Mouse (Mus musculus) lung, embryonic 15.5 days (tissue): ENCODE data around the gene Slc15a5. TPM values are rescaled to one million over a fixed set of nuclear protein-coding genes. Genes with fewer than 3 reads are reported as not detected.
"Not testable (repeated sequence)": the region's sequence is repeated elsewhere in the genome, so short reads cannot be mapped to it uniquely, and the experiment has no call there.

Experiments
- ATAC-seq: fragments of 200-750 bp; cut with Nextera tagmentation; 2 replicates; pipeline ENCODE4 v1.8.0; 2017; ENCODE audit warnings: moderate number of reproducible peaks, borderline replicate concordance; ENCODE audit not compliant: low FRiP score, low TSS enrichment; ENCODE audit errors: extremely low read depth
- H3K27ac ChIP-seq: fragments of 300-500 bp; sonication (generic); 2 replicates; pipeline ENCODE4 v1.5.1; 2015; ENCODE audit warnings: moderate library complexity, mild to moderate bottlenecking, inconsistent platforms
- H3K27me3 ChIP-seq: fragments of 300-500 bp; sonication (generic); 2 replicates; pipeline ENCODE4 v1.6.1; 2015; ENCODE audit warnings: inconsistent platforms
- H3K36me3 ChIP-seq: fragments of 300-500 bp; sonication (generic); 2 replicates; pipeline ENCODE4 v1.6.1; 2015; ENCODE audit warnings: inconsistent platforms
- H3K4me1 ChIP-seq: fragments of 300-500 bp; sonication (generic); 2 replicates; pipeline ENCODE4 v1.6.1; 2015; ENCODE audit warnings: inconsistent platforms
- H3K4me2 ChIP-seq: fragments of 300-500 bp; sonication (generic); 2 replicates; pipeline ENCODE4 v1.6.1; 2015; ENCODE audit warnings: inconsistent platforms, mild to moderate bottlenecking, moderate library complexity
- H3K4me3 ChIP-seq: fragments of 300-500 bp; sonication (generic); 2 replicates; pipeline ENCODE4 v1.5.1; 2015; ENCODE audit warnings: mild to moderate bottlenecking, inconsistent platforms
- H3K9ac ChIP-seq: fragments of 300-500 bp; sonication (generic); 2 replicates; pipeline ENCODE4 v1.6.1; 2015; ENCODE audit warnings: inconsistent platforms
- H3K9me3 ChIP-seq: fragments of 300-500 bp; sonication (generic); 2 replicates; pipeline ENCODE4 v1.6.1; 2016; ENCODE audit warnings: inconsistent platforms
- WGBS: fragments of 180-500 bp; shearing (Covaris S2); methylation state at CpG from one replicate; pipeline ENCODE4 v1.1.7; 2015; 5-methylcytosine and 5-hydroxymethylcytosine counted together
- polyA plus RNA-seq: library from polyadenylated mRNA; unstranded; fragments of >200 nt; fragmentation: Nextera tagmentation; extraction: Ambion mirVana; gene quantifications from 2 replicates; pipeline ENCODE4 v1.2.1, GENCODE M21; 2015

Slc15a5 gene
- not detected in 2 replicates for polyA plus RNA-seq

DNA sequence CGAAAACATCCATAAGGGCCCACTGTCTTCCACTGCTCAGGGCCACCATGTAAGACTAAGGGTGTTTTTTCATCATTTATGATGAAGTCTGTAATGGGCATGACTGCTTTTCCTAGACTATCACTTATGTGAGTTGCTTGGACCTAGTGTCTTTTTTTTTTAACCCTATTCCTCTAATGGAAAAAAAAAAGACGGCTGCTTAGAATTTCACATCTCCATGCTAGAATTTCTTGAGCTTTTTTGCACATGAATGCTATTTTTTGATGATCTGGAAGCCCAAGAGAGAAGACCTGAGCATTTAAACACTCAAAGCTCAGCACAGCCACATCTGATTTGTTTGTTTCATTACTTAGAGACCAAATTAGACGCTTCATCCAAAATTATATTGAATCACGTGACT, at the start of gene Slc15a5:
TSS of gene Slc15a5 (minus strand) at position 101 of the 400 bp plus-strand sequence.
- Histone ChIP-seq H3K27me3 (no peaks in the 10 kb centered on the region), H3K9ac (no peak within 1 kb of the TSS), H3K4me2 (no peak within 1 kb of the TSS), H3K4me3 (no peak within 1 kb of the TSS), H3K9me3 (no peaks in the 10 kb centered on the region), H3K4me1 (no peaks in the 10 kb centered on the region), H3K27ac (no peak within 1 kb of the TSS), H3K36me3 (no peaks in the 10 kb centered on the region)
- 87% methylated on average over 4 of the region's 4 CpGs for WGBS
- ATAC-seq = no peak

- no peak overlapping the region for H3K27ac ChIP-seq
- H3K4me3 ChIP-seq = no peak overlapping the region
- no peak overlapping the region for H3K4me2 ChIP-seq
- peak; percentile 75; the same call in 1 of the 2 replicates for ATAC-seq
- 61% methylated on average over 10 of the region's 10 CpGs for WGBS
- H3K27me3 ChIP-seq = no peaks in the 10 kb centered on the region
- no peak overlapping the region for H3K9ac ChIP-seq
- no peaks in the 10 kb centered on the region for H3K4me1 ChIP-seq
- no peaks in the 10 kb centered on the region for H3K36me3 ChIP-seq
- H3K9me3 ChIP-seq = no peaks in the 10 kb centered on the region
Measured at GRCm38 (mm10) chr6:138128392-138129335, 48.9 kb upstream of the Slc15a5 start.

DNA sequence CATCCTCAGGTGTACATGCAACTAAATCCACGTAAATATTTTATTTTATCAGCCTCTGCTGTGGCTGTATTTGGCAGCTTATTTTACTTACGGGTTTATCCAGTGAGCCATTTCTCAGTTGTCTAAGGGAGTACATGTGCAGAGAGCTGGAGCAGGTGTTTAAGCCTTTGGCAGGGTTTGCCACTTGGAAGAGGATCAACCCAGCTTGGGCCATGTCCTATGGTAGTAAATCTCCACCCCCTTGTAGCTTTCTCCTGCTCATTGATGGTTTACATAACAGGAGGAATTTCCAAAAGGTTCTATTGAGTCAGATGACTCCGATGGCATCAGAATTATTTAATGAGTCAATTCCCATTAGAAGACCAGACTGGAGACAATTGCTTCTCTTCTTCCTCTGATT, 37.8 kb upstream of the Slc15a5 start:
- WGBS = 87% methylated on average over 3 of the region's 3 CpGs
- H3K27me3 ChIP-seq = no peaks in the 10 kb centered on the region
- H3K27ac ChIP-seq = no peak overlapping the region
- H3K4me2 ChIP-seq = no peak overlapping the region
- no peak overlapping the region for H3K9ac ChIP-seq
- H3K4me3 ChIP-seq = no peak overlapping the region
- no peaks in the 10 kb centered on the region for H3K9me3 ChIP-seq
- no peaks in the 10 kb centered on the region for H3K4me1 ChIP-seq
- ATAC-seq = no peak
- no peaks in the 10 kb centered on the region for H3K36me3 ChIP-seq

GRCm38 (mm10) chr6:138104559-138104958, 24.8 kb upstream of the Slc15a5 start:
- no peaks in the 10 kb centered on the region for H3K36me3 ChIP-seq
- H3K9me3 ChIP-seq = no peaks in the 10 kb centered on the region
- no peaks in the 10 kb centered on the region for H3K4me1 ChIP-seq
- no peak overlapping the region for H3K4me3 ChIP-seq
- H3K27ac ChIP-seq = no peak overlapping the region
- H3K4me2 ChIP-seq = no peak overlapping the region
- no peak overlapping the region for H3K9ac ChIP-seq
- ATAC-seq = no peak
- H3K27me3 ChIP-seq = no peaks in the 10 kb centered on the region

DNA sequence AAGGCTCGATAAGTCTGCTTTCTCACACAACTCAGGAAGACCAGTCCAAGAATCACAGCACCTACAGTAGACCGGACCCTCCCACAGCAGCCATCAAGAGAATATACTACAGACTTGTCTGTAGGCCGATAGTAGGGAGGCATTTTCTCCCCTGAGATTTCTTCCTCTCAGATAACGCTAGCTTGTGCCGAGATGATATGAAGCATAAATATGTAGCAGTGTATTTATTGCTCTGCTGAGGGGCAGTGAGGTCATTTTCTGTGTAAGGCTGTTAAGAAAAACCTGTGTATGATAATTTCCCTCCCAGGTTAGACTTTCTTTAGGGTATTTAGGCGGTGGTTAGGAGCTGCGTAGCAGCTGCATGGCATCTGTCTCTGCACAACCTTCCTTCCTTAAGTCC, 23.2 kb upstream of the Slc15a5 start:
- Histone ChIP-seq H3K4me3 (no peak overlapping the region), H3K4me1 (no peaks in the 10 kb centered on the region), H3K36me3 (no peaks in the 10 kb centered on the region), H3K9ac (no peak overlapping the region), H3K9me3 (no peaks in the 10 kb centered on the region), H3K4me2 (no peak overlapping the region), H3K27me3 (no peaks in the 10 kb centered on the region), H3K27ac (no peak overlapping the region)
- WGBS = 60% methylated on average over 7 of the region's 7 CpGs
- no peak for ATAC-seq

- no peak; the same call in 1 of the 2 replicates for ATAC-seq
- Histone ChIP-seq H3K4me3 (no peak overlapping the region), H3K36me3 (no peaks in the 10 kb centered on the region), H3K9ac (no peak overlapping the region), H3K9me3 (no peaks in the 10 kb centered on the region), H3K4me1 (no peaks in the 10 kb centered on the region), H3K27me3 (no peaks in the 10 kb centered on the region), H3K4me2 (no peak overlapping the region), H3K27ac (no peak overlapping the region)
- 91% methylated on average over 4 of the region's 4 CpGs for WGBS
Measured at GRCm38 (mm10) chr6:138101843-138102242, 22.1 kb upstream of the Slc15a5 start.

DNA sequence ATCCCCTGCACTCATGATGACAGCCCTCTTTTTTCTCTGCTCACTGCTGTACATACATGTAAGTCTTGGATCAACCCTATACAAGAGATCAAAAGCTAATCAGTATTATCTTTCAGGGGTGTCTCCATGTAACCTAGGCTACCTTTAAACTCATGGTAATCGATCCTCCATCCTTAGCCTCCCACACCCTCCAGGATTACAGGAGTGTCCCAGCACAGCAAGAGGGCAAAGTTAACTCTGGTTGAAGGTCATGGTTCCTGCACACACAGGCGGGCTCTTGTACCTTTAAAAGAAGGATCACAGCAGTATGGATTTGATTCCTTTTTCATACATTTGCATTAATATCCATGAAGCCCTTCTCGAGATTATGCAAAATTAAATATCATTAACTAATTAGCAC, 19.9 kb upstream of the Slc15a5 start:
- H3K9me3 ChIP-seq = no peaks in the 10 kb centered on the region
- H3K4me2 ChIP-seq = no peak overlapping the region
- ATAC-seq = no peak
- WGBS = 80% methylated on average over 3 of the region's 3 CpGs
- H3K27me3 ChIP-seq = no peaks in the 10 kb centered on the region
- no peak overlapping the region for H3K27ac ChIP-seq
- no peak overlapping the region for H3K9ac ChIP-seq
- no peak overlapping the region for H3K4me3 ChIP-seq
- H3K4me1 ChIP-seq = no peaks in the 10 kb centered on the region
- no peaks in the 10 kb centered on the region for H3K36me3 ChIP-seq

DNA sequence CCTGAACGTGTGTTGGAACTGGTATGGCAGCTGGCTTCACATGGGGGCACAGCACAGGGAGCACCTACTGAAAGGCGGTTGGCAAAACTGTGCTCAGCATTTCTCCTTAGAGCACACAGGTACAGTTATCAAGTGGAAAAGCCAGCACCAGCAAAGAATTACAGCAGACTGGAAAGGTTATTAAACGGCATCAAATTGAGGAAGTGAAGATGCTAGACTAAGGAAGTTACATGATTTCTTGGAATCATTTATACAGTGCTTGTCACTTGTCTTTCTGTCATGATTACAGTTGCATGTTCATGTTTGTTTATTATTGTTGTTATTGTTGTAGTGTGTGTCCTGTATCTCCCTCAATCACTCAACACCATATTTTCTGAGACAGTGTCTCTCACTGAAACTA, 15.3 kb upstream of the Slc15a5 start:
- no peaks in the 10 kb centered on the region for H3K36me3 ChIP-seq
- H3K4me1 ChIP-seq = no peaks in the 10 kb centered on the region
- no peak overlapping the region for H3K4me2 ChIP-seq
- WGBS = 67% methylated on average over 3 of the region's 3 CpGs
- no peak overlapping the region for H3K27ac ChIP-seq
- no peak for ATAC-seq
- H3K27me3 ChIP-seq = no peaks in the 10 kb centered on the region
- H3K9me3 ChIP-seq = no peaks in the 10 kb centered on the region
- no peak overlapping the region for H3K4me3 ChIP-seq
- H3K9ac ChIP-seq = no peak overlapping the region

DNA sequence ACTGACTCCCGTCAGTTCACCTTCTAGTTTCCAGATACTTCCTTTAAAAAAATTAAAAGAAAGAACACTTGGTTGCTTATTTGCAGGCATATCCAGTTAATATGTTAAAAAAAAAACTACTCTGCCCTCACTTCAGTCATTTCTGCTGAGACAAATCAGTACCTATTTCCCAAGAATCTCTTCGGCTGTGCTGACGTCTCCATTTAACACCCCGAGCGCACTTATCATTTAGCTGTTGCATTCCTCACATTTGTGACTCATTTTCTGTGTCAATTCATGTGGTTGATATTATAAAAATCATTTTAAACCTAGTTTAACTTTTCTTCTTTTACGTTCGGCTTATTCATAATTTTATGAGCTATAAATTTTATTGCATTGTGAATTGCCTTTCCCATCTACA, 12.7 kb upstream of the Slc15a5 start:
- no peak for ATAC-seq
- Histone ChIP-seq H3K4me1 (no peaks in the 10 kb centered on the region), H3K27me3 (no peaks in the 10 kb centered on the region), H3K4me3 (no peak overlapping the region), H3K27ac (no peak overlapping the region), H3K36me3 (no peaks in the 10 kb centered on the region), H3K4me2 (no peak overlapping the region), H3K9ac (no peak overlapping the region), H3K9me3 (no peaks in the 10 kb centered on the region)
- WGBS = 77% methylated on average over 7 of the region's 7 CpGs

DNA sequence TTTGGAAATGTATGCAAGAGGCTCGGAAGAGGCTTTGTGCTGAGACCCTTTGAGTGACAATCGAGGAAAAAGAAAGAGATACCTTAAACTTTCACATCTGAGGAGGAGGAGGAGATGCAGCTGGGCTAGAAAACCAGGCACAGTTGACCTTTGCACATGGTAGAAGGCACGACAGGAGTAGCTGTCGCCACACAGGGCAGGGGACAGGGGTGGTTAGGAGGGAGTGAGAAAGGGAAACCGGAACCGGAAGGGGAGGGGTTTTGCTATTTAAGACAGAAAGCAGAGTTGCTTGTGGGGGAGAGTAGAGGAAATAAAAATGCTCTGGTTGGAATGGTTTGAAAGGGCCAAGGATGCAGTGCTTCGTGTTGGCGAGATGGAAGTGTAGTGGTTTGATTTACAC, 9.4 kb upstream of the Slc15a5 start:
- Histone ChIP-seq H3K36me3 (no peaks in the 10 kb centered on the region), H3K27me3 (no peaks in the 10 kb centered on the region), H3K27ac (no peak overlapping the region), H3K4me3 (no peak overlapping the region), H3K9me3 (no peaks in the 10 kb centered on the region), H3K4me1 (no peaks in the 10 kb centered on the region), H3K4me2 (no peak overlapping the region), H3K9ac (no peak overlapping the region)
- ATAC-seq = no peak
- 60% methylated on average over 8 of the region's 8 CpGs for WGBS

DNA sequence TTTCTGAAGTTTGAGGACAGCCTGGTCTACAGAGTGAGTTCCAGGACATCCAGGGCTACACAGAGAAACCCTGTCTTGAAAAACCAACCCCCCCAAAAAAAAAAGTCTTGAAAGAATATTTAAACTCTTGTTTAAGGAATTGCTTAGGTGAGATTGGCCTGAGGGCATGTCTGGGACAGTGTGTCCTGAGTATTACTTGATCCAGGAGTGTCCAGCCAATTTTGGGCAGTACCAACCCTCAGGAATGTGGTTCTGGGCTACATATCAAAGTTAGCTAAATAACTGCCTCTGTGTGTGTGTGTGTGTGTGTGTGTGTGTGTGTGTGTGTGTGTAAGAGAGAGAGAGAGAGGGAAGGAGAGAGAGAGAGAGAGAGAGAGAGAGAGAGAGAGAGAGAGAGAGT, 6.7 kb upstream of the Slc15a5 start:
- not testable (repeated sequence) for H3K4me1 ChIP-seq, H3K4me3 ChIP-seq, H3K4me2 ChIP-seq, H3K9ac ChIP-seq, ATAC-seq, H3K36me3 ChIP-seq, H3K9me3 ChIP-seq, H3K27ac ChIP-seq, H3K27me3 ChIP-seq

GRCm38 (mm10) chr6:138080778-138081549, 1.2 kb upstream of the Slc15a5 start:
- WGBS = 84% methylated on average over 6 of the region's 6 CpGs

More at GRCm38 (mm10) chr6:138080778-138081549, 1.2 kb upstream of the Slc15a5 start:
- Histone ChIP-seq H3K4me3 (no peak overlapping the region), H3K9ac (no peak overlapping the region), H3K27me3 (no peaks in the 10 kb centered on the region), H3K36me3 (no peaks in the 10 kb centered on the region), H3K9me3 (no peaks in the 10 kb centered on the region), H3K27ac (no peak overlapping the region), H3K4me1 (no peaks in the 10 kb centered on the region), H3K4me2 (no peak overlapping the region)
- ATAC-seq = no peak
